Mouse (Mus musculus) MEL (cell line): Measurements from ENCODE around the gene 4931429L15Rik.

Source experiments
- CHD2 ChIP-seq: IDR thresholded peaks from 2 replicates; pipeline ENCODE4 v1.6.1; 2011; ENCODE audit warnings: low read length, improper control_type of control experiment
- CTCF ChIP-seq, 3 experiments: IDR thresholded peaks in 2 of 3; conservative IDR thresholded peaks in 1 of 3; 2 replicates each; pipeline ENCODE4 v1.5.1; 2011 to 2012; ENCODE audit warnings: low read length in 3 of 3, low read depth in 2 of 3, mild to moderate bottlenecking in 2 of 3, improper control_type of control experiment in 1 of 3, inconsistent platforms in 1 of 3, mixed read lengths in 1 of 3, moderate library complexity in 1 of 3; ENCODE audit not compliant: control insufficient read depth in 1 of 3, insufficient read depth in 1 of 3, poor library complexity in 1 of 3, severe bottlenecking in 1 of 3
- EP300 ChIP-seq, 2 experiments: IDR thresholded peaks; 2 replicates each; pipeline ENCODE4 v1.6.1; 2011; ENCODE audit warnings: improper control_type of control experiment in 2 of 2, low read length in 2 of 2, low read depth in 1 of 2, mild to moderate bottlenecking in 1 of 2
- GATA1 ChIP-seq: IDR thresholded peaks from 2 replicates; pipeline ENCODE4 v1.6.1; 2011; ENCODE audit warnings: low read depth, low read length, improper control_type of control experiment
- POLR2A ChIP-seq, 2 experiments: IDR thresholded peaks; 2 replicates each; pipeline ENCODE4 v1.6.1; 2011 to 2012; ENCODE audit warnings: low read length in 2 of 2, mild to moderate bottlenecking in 2 of 2, control low read depth in 1 of 2, improper control_type of control experiment in 1 of 2, low read depth in 1 of 2, moderate library complexity in 1 of 2; ENCODE audit not compliant: control insufficient read depth in 1 of 2, insufficient read depth in 1 of 2, poor library complexity in 1 of 2
- POLR2AphosphoS2 ChIP-seq: IDR thresholded peaks from 2 replicates; pipeline ENCODE4 v1.6.1; 2011; ENCODE audit warnings: low read length, improper control_type of control experiment
- TCF12 ChIP-seq: IDR thresholded peaks from 2 replicates; pipeline ENCODE4 v1.6.1; 2014; ENCODE audit warnings: low read depth, mild to moderate bottlenecking, inconsistent platforms, low read length, improper control_type of control experiment, moderate library complexity
- USF1 ChIP-seq: IDR thresholded peaks from 2 replicates; pipeline ENCODE4 v1.6.1; 2014; ENCODE audit warnings: low read depth, mild to moderate bottlenecking, inconsistent platforms, low read length, improper control_type of control experiment, moderate library complexity
- ZMIZ1 ChIP-seq: IDR thresholded peaks from 2 replicates; pipeline ENCODE4 v1.6.1; 2012; ENCODE audit warnings: low read depth, mild to moderate bottlenecking, inconsistent platforms, low read length, improper control_type of control experiment, moderate library complexity
- ZNF384 ChIP-seq: IDR thresholded peaks from 2 replicates; pipeline ENCODE4 v1.6.1; 2012; ENCODE audit warnings: low read depth, mild to moderate bottlenecking, inconsistent platforms, low read length, improper control_type of control experiment

GRCm38 (mm10) chr9:46329801-46330585 is 10.2 kb upstream of the 4931429L15Rik start:
- no peak for TF ChIP-seq EP300 (IDR thresholded peaks at IDR 0.05; ENCODE audit: low read depth in 1 of 2, low read length in 2 of 2)
- TF ChIP-seq GATA1: no peak
- TF ChIP-seq ZMIZ1: no peak
- TF ChIP-seq POLR2AphosphoS2: no peak
- TF ChIP-seq POLR2A (IDR thresholded peaks at IDR 0.05; ENCODE audit: control insufficient read depth in 1 of 2, insufficient read depth in 1 of 2, low read depth in 1 of 2, low read length in 2 of 2, poor library complexity in 1 of 2): no peak
- no peak for TF ChIP-seq TCF12
- no peak for TF ChIP-seq CTCF (IDR thresholded peaks at IDR 0.05 in 2 of 3, conservative IDR thresholded peaks at IDR 0.05 in 1 of 3; ENCODE audit: control insufficient read depth in 1 of 3, insufficient read depth in 1 of 3, low read depth in 2 of 3, low read length in 3 of 3, poor library complexity in 1 of 3, severe bottlenecking in 1 of 3)
- no peak for TF ChIP-seq ZNF384
- TF ChIP-seq USF1: no peak
- TF ChIP-seq CHD2: no peak
